Mouse (Mus musculus): ENCODE results near the gene Gpr61. TPM values are rescaled to one million over a fixed set of nuclear protein-coding genes. Genes with fewer than 3 reads are reported as not detected.

Gpr61 gene
- not detected for total RNA-seq (2021)
- polyA plus RNA-seq (2012; rRNA removed): 0.04 TPM in 1 of 2 replicates, not detected in the other
- long read RNA-seq: 0 reads

DNA sequence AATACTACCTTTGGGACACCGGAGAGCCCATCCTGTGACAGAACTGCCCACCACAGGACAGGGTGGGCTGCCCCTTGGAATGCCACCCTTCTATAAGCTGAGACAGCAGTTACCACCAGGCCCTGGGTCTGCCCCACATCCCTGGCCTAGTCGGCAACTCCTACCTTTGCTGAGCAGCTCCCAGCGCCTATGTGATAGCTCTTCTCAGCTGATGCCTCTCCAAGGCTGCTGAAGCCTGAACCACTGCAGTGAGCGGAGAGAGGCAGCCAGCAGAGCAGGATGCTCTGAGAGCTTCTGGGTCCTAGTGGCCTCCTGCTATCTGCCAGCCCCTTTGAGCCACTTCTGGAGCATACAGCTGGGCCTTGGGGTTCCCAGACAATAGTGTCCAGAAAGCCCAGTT, at the start of gene Gpr61:
Gpr61 (minus strand) TSS at position 227 of the 400 bp plus-strand sequence.
- no peak for TF ChIP-seq POLR2A (IDR thresholded peaks at IDR 0.05; ENCODE audit: insufficient read depth, low read depth, low read length)
- TF ChIP-seq EP300 (IDR thresholded peaks at IDR 0.05; ENCODE audit: insufficient read depth, low read depth, low read length): no peak
- TF ChIP-seq CTCF (IDR thresholded peaks at IDR 0.05): no peak
- intact Hi-C loops (cut with DNase I): no loop called here
- DNase-seq: no peak
- Histone ChIP-seq H3K27me3 (ENCODE audit: control insufficient read depth, insufficient read depth, low read length) (no peaks in the 10 kb centered on the region), H3K27ac (no peak within 1 kb of the TSS), H3K4me3 (no peak within 1 kb of the TSS), H3K9ac (ENCODE audit: low read depth, low read length) (no peak within 1 kb of the TSS), H3K4me1 (ENCODE audit: control insufficient read depth, insufficient read depth, low read length) (no peaks in the 10 kb centered on the region), H3K36me3 (ENCODE audit: control insufficient read depth, insufficient read depth, low read length) (no peaks in the 10 kb centered on the region), H3K79me2 (replicated peaks; ENCODE audit: control insufficient read depth, insufficient read depth, low read length) (no peaks in the 10 kb centered on the region)
- WGBS: 49% methylated on average over 4 of the region's 4 CpGs

- Histone ChIP-seq H3K9ac (ENCODE audit: low read depth, low read length) (no peak overlapping the region), H3K27ac (no peak overlapping the region), H3K27me3 (ENCODE audit: control insufficient read depth, insufficient read depth, low read length) (no peaks in the 10 kb centered on the region), H3K4me3 (no peak overlapping the region), H3K36me3 (ENCODE audit: control insufficient read depth, insufficient read depth, low read length) (no peaks in the 10 kb centered on the region), H3K4me1 (ENCODE audit: control insufficient read depth, insufficient read depth, low read length) (peaks cover 1% of the 10 kb centered on the region; the same call in 1 of the 2 replicates), H3K79me2 (replicated peaks; ENCODE audit: control insufficient read depth, insufficient read depth, low read length) (no peaks in the 10 kb centered on the region)
- TF ChIP-seq CTCF (IDR thresholded peaks at IDR 0.05): no peak
- intact Hi-C loops (cut with DNase I): loop anchor here (1.0 to 5.0 kb wide), 2 partner anchors 40 to 132 kb away; no protein-coding TSS in a partner anchor
- WGBS: 87% methylated on average over 11 of the region's 11 CpGs
- DNase-seq: no peak
These were observed 49.8 kb upstream of the Gpr61 start for GRCm38 (mm10) chr3:108204470-108204869.

DNA sequence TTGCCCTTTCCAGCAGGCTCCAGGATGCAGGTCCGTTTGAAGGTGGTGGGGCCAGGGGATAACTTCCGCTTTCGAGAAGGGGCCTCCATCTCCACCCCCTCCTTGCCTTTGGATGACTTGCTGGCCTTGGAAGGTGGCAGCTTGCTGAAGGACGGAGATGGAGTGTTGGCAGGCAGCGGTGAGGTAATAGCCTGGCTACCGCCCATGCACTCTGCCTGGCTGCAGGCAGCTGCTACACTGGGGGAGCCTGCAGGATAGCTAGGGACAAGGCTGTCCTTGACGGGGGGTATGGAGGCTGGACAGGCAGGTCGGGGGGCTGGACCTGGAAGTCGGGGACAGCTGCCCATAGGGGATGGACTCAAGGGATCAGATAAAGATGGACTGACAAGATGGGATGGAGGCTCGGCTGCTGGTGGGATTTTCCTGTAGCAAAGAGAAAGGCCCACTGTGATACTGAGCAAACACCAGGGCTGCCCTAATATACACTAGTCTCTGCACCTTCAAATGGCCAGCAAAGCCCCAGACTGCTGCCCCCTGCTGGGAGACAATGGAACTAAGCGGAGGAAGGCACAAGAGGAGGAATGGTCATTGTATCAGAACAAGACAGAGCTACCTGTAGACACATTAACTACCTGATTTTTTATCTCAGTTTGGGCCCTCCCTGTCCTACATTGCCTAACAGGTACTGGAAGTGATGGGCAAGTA, 49.1 kb upstream of the Gpr61 start:
- Histone ChIP-seq H3K36me3 (ENCODE audit: control insufficient read depth, insufficient read depth, low read length) (no peaks in the 10 kb centered on the region), H3K27me3 (ENCODE audit: control insufficient read depth, insufficient read depth, low read length) (no peaks in the 10 kb centered on the region), H3K9ac (ENCODE audit: low read depth, low read length) (no peak overlapping the region), H3K27ac (no peak overlapping the region), H3K4me3 (no peak overlapping the region), H3K4me1 (ENCODE audit: control insufficient read depth, insufficient read depth, low read length) (peaks cover 1% of the 10 kb centered on the region; the same call in 1 of the 2 replicates), H3K79me2 (replicated peaks; ENCODE audit: control insufficient read depth, insufficient read depth, low read length) (no peaks in the 10 kb centered on the region)
- peak; percentile 76 to 88 for DNase-seq
- TF ChIP-seq CTCF (IDR thresholded peaks at IDR 0.05) (peak; percentile 95; the same call in 1 of the 2 replicates), EP300 (IDR thresholded peaks at IDR 0.05; ENCODE audit: insufficient read depth, low read depth, low read length) (no peak), POLR2A (IDR thresholded peaks at IDR 0.05; ENCODE audit: insufficient read depth, low read depth, low read length) (no peak)
- intact Hi-C loops (cut with DNase I): loop anchor here (1.0 to 5.0 kb wide), 2 partner anchors 39 to 131 kb away; no protein-coding TSS in a partner anchor
- 80% methylated on average over 11 of the region's 11 CpGs for WGBS

- Histone ChIP-seq H3K27me3 (ENCODE audit: control insufficient read depth, insufficient read depth, low read length) (no peaks in the 10 kb centered on the region), H3K79me2 (replicated peaks; ENCODE audit: control insufficient read depth, insufficient read depth, low read length) (no peaks in the 10 kb centered on the region), H3K4me3 (no peak overlapping the region), H3K9ac (ENCODE audit: low read depth, low read length) (no peak overlapping the region), H3K27ac (no peak overlapping the region), H3K36me3 (ENCODE audit: control insufficient read depth, insufficient read depth, low read length) (no peaks in the 10 kb centered on the region), H3K4me1 (ENCODE audit: control insufficient read depth, insufficient read depth, low read length) (peaks cover 1% of the 10 kb centered on the region; the same call in 1 of the 2 replicates)
- intact Hi-C loops (cut with DNase I): loop anchor here (5.0 kb wide), 1 partner anchor 131 kb away; no protein-coding TSS in a partner anchor
- 95% methylated on average over 13 of the region's 13 CpGs for WGBS
- no peak for DNase-seq
- TF ChIP-seq POLR2A (IDR thresholded peaks at IDR 0.05; ENCODE audit: insufficient read depth, low read depth, low read length) (no peak), CTCF (IDR thresholded peaks at IDR 0.05) (no peak), EP300 (IDR thresholded peaks at IDR 0.05; ENCODE audit: insufficient read depth, low read depth, low read length) (no peak)
These were observed 48.5 kb upstream of the Gpr61 start for GRCm38 (mm10) chr3:108203212-108203611.

- intact Hi-C loops (cut with DNase I): loop anchor here (5.0 kb wide), 1 partner anchor 130 kb away; no protein-coding TSS in a partner anchor
- H3K36me3 ChIP-seq (ENCODE audit: control insufficient read depth, insufficient read depth, low read length): no peaks in the 10 kb centered on the region
These were observed 47.8 kb upstream of the Gpr61 start for GRCm38 (mm10) chr3:108202506-108202905.

More at GRCm38 (mm10) chr3:108202506-108202905, 47.8 kb upstream of the Gpr61 start:
- no peak for DNase-seq
- TF ChIP-seq EP300 (IDR thresholded peaks at IDR 0.05; ENCODE audit: insufficient read depth, low read depth, low read length): no peak
- H3K27ac ChIP-seq: no peak overlapping the region
- H3K4me3 ChIP-seq: no peak overlapping the region
- H3K9ac ChIP-seq (ENCODE audit: low read depth, low read length): no peak overlapping the region
- H3K27me3 ChIP-seq (ENCODE audit: control insufficient read depth, insufficient read depth, low read length): no peaks in the 10 kb centered on the region
- H3K4me1 ChIP-seq (ENCODE audit: control insufficient read depth, insufficient read depth, low read length): peaks cover 1% of the 10 kb centered on the region; the same call in 1 of the 2 replicates
- no peaks in the 10 kb centered on the region for H3K79me2 ChIP-seq (replicated peaks; ENCODE audit: control insufficient read depth, insufficient read depth, low read length)
